Mouse (Mus musculus) embryonic fibroblast, embryonic 13.5 days (primary cell): ENCODE results near the gene Mapk6.

ENCODE experiments used
- CTCF ChIP-seq: IDR thresholded peaks from 2 replicates; pipeline ENCODE4 v1.5.1; 2011; ENCODE audit warnings: mild to moderate bottlenecking, control low read depth, low read length, moderate library complexity, borderline replicate concordance; ENCODE audit not compliant: insufficient read depth
- POLR2A ChIP-seq: IDR thresholded peaks from 2 replicates; pipeline ENCODE4 v1.6.1; 2011; ENCODE audit warnings: low read depth, mild to moderate bottlenecking, control low read depth, low read length, moderate library complexity

GRCm38 (mm10) chr9:75437653-75438385 lies 28.0 kb upstream of the Mapk6 start:
- TF ChIP-seq POLR2A (no peak), CTCF (no peak)
